In genomic region chr7:140975465-140975864, GRCm38 (mm10) we compare ENCODE assay signal across 36 mouse cellular contexts. TPM values are rescaled to one million over a fixed set of nuclear protein-coding genes. Genes with fewer than 3 reads are reported as not detected.
DNase-seq lines count a peak whose midpoint lies in the region; ATAC-seq and TF ChIP-seq lines count a peak whose summit lies in the region.
"Had no signal": no experiment of that assay in that cellular context is flagged by ENCODE, and none has a peak within 500 bp of the region (broad histone marks: within the 10 kb centered on the region; RNA-seq: fewer than 3 reads in every experiment).

No protein-coding gene starts in this region.

- H3K4me3 ChIP-seq in intestine, embryonic 14.5 days (ENCODE audit: low read depth, low read length) = no peak overlapping the region
- no peak overlapping the region for H3K4me3 ChIP-seq in intestine, embryonic 16.5 days (ENCODE audit: low read length)
- peak overlapping the region; percentile 8; the same call in 1 of the 2 replicates for H3K4me3 ChIP-seq in E14TG2a.4 (replicated peaks; ENCODE audit: low read length)
- H3K4me3 ChIP-seq in embryonic facial prominence, embryonic 15.5 days (replicated peaks) = no peak overlapping the region
- H3K4me3 ChIP-seq: embryonic facial prominence, embryonic 12.5 days; erythroblast, embryonic 14.5 days; heart, embryonic 15.5 days; hindbrain, embryonic 13.5 days; layer of hippocampus, adult 2 months; liver, embryonic 12.5 days; neural tube, embryonic 12.5 days had no signal

- H3K4me2 ChIP-seq in intestine, embryonic 14.5 days (ENCODE audit: low read length) = no peak overlapping the region
- H3K4me2 ChIP-seq in intestine, embryonic 16.5 days (ENCODE audit: low read depth, low read length) = no peak overlapping the region
- H3K4me2 ChIP-seq in embryonic facial prominence, embryonic 15.5 days (replicated peaks) = no peak overlapping the region
- H3K4me2 ChIP-seq: embryonic facial prominence, embryonic 12.5 days; heart, embryonic 15.5 days; hindbrain, embryonic 13.5 days; liver, embryonic 12.5 days; neural tube, embryonic 12.5 days had no signal

- no peak for DNase-seq in intestine, embryonic 14.5 days (ENCODE audit: low spot score)
- peak; percentile 39 for DNase-seq in 3T3-L1 (ENCODE audit: low read depth, low spot score)
- no peak for DNase-seq in adrenal gland, postnatal 25 days
- DNase-seq: adrenal gland, adult 2 months; B cell, adult 2 months; cerebellum, adult 2 months; cerebellum, postnatal 14 days; gastrocnemius, postnatal 10 days; heart, postnatal 4 days; kidney, adult 2 months; kidney, postnatal 36 days; liver, postnatal 0 days; lung, postnatal 10 days; thymus, adult 2 months; thymus, postnatal 36 days had no signal

- no peaks in the 10 kb centered on the region for H3K9me3 ChIP-seq in intestine, embryonic 14.5 days (ENCODE audit: control insufficient read depth, low read length)
- H3K9me3 ChIP-seq in intestine, embryonic 16.5 days (ENCODE audit: control insufficient read depth, low read length) = no peaks in the 10 kb centered on the region
- no peaks in the 10 kb centered on the region for H3K9me3 ChIP-seq in E14TG2a.4 (ENCODE audit: low read length)
- no peaks in the 10 kb centered on the region for H3K9me3 ChIP-seq in embryonic facial prominence, embryonic 15.5 days (replicated peaks)
- H3K9me3 ChIP-seq: embryonic facial prominence, embryonic 12.5 days; heart, embryonic 15.5 days; hindbrain, embryonic 13.5 days; liver, embryonic 12.5 days; neural tube, embryonic 12.5 days had no signal

- no peaks in the 10 kb centered on the region for H3K36me3 ChIP-seq in intestine, embryonic 14.5 days (ENCODE audit: control insufficient read depth, insufficient read depth, low read length)
- no peaks in the 10 kb centered on the region for H3K36me3 ChIP-seq in intestine, embryonic 16.5 days (ENCODE audit: control insufficient read depth, insufficient read depth, low read length)
- H3K36me3 ChIP-seq in E14TG2a.4 (ENCODE audit: insufficient read depth, low read length) = peaks cover 21% of the 10 kb centered on the region
- no peaks in the 10 kb centered on the region for H3K36me3 ChIP-seq in embryonic facial prominence, embryonic 15.5 days
- H3K36me3 ChIP-seq: embryonic facial prominence, embryonic 12.5 days; heart, embryonic 15.5 days; hindbrain, embryonic 13.5 days; liver, embryonic 12.5 days; neural tube, embryonic 12.5 days had no signal

- no peak for TF ChIP-seq CTCF in E14TG2a.4 (conservative IDR thresholded peaks at IDR 0.05; ENCODE audit: low read length)

- H3K4me1 ChIP-seq in intestine, embryonic 14.5 days (replicated peaks; ENCODE audit: control insufficient read depth, insufficient read depth, low read length) = peaks cover 34% of the 10 kb centered on the region
- peaks cover 26% of the 10 kb centered on the region for H3K4me1 ChIP-seq in intestine, embryonic 16.5 days (ENCODE audit: control insufficient read depth, insufficient read depth, low read length)
- H3K4me1 ChIP-seq in E14TG2a.4 (replicated peaks; ENCODE audit: low read depth, low read length) = peaks cover 81% of the 10 kb centered on the region
- H3K4me1 ChIP-seq in embryonic facial prominence, embryonic 15.5 days = peaks cover 37% of the 10 kb centered on the region

- H3K9ac ChIP-seq in intestine, embryonic 14.5 days (ENCODE audit: low read length) = no peak overlapping the region
- no peak overlapping the region for H3K9ac ChIP-seq in intestine, embryonic 16.5 days (ENCODE audit: low read depth, low read length)
- H3K9ac ChIP-seq in embryonic facial prominence, embryonic 15.5 days = no peak overlapping the region
- H3K9ac ChIP-seq: embryonic facial prominence, embryonic 12.5 days; heart, embryonic 15.5 days; hindbrain, embryonic 13.5 days; liver, embryonic 12.5 days; liver, postnatal 0 days; neural tube, embryonic 12.5 days had no signal

- peak overlapping the region; percentile 82; the same call in 1 of the 2 replicates for H3K27ac ChIP-seq in intestine, embryonic 14.5 days (ENCODE audit: low read depth)
- H3K27ac ChIP-seq in intestine, embryonic 16.5 days (ENCODE audit: low read length) = no peak overlapping the region
- 0 out of 2 replicates have a peak overlapping the region, but pooled peaks have one; percentile 14 for H3K27ac ChIP-seq in embryonic facial prominence, embryonic 15.5 days (replicated peaks)
- H3K27ac ChIP-seq: embryonic facial prominence, embryonic 12.5 days; heart, embryonic 15.5 days; hindbrain, embryonic 13.5 days; layer of hippocampus, adult 2 months; liver, embryonic 12.5 days; macrophage; neural tube, embryonic 12.5 days had no signal

- WGBS in intestine, embryonic 14.5 days = 23% methylated on average over 3 of the region's 3 CpGs
- 18% methylated on average over 3 of the region's 3 CpGs for WGBS in intestine, embryonic 16.5 days
- 42% methylated on average over 3 of the region's 3 CpGs for WGBS in embryonic facial prominence, embryonic 15.5 days

- no peak for ATAC-seq in intestine, embryonic 14.5 days (replicated peaks; ENCODE audit: low FRiP score, low TSS enrichment, low read depth)
- ATAC-seq in intestine, embryonic 16.5 days = no peak
- ATAC-seq in embryonic facial prominence, embryonic 15.5 days (ENCODE audit: insufficient number of reproducible peaks, low FRiP score, low TSS enrichment, low read depth) = no peak
- no peak for ATAC-seq in megakaryocyte progenitor cell, adult 5-6 weeks (replicated peaks; ENCODE audit: poor library complexity)
- ATAC-seq: liver, embryonic 12.5 days; liver, postnatal 0 days; midbrain, embryonic 16.5 days had no signal

- H3K27me3 ChIP-seq in intestine, embryonic 14.5 days (replicated peaks; ENCODE audit: control insufficient read depth, insufficient read depth, low read length) = no peaks in the 10 kb centered on the region
- no peaks in the 10 kb centered on the region for H3K27me3 ChIP-seq in intestine, embryonic 16.5 days (replicated peaks; ENCODE audit: control insufficient read depth, insufficient read depth, low read length)
- no peaks in the 10 kb centered on the region for H3K27me3 ChIP-seq in E14TG2a.4 (ENCODE audit: insufficient read depth, low read length)
- no peaks in the 10 kb centered on the region for H3K27me3 ChIP-seq in embryonic facial prominence, embryonic 15.5 days
- H3K27me3 ChIP-seq: CH12.LX; embryonic facial prominence, embryonic 12.5 days; neural tube, embryonic 12.5 days had no signal

RNA-seq across cellular contexts. Expression of gene Ifitm1, which starts 8.4 kb away (rescaled TPM):
- polyA plus RNA-seq in intestine, embryonic 14.5 days (2014; fragmentation: Nextera tagmentation; extraction: Ambion mirVana) = 198 and 221 TPM in 2 replicates
- polyA plus RNA-seq in intestine, embryonic 16.5 days (2015; fragmentation: Nextera tagmentation; extraction: Ambion mirVana) = 117 and 123 TPM in 2 replicates
- polyA plus RNA-seq in embryonic facial prominence, embryonic 15.5 days (2015; fragmentation: Nextera tagmentation; extraction: Ambion mirVana) = 126 and 137 TPM in 2 replicates
- 57.8 and 89.8 TPM in 2 replicates for total RNA-seq in megakaryocyte progenitor cell, adult 5-6 weeks (2015)
- total RNA-seq in megakaryocyte progenitor cell, adult 5-6 weeks (2017) = 33.7 and 37.5 TPM in 2 replicates
- total RNA-seq in adrenal gland, postnatal 25 days (2021) = 3.6 and 3.9 TPM in 2 replicates

RNA-seq across cellular contexts. Expression of gene Ifitm2, which starts 19.7 kb away (rescaled TPM):
- polyA plus RNA-seq in intestine, embryonic 14.5 days (2014; fragmentation: Nextera tagmentation; extraction: Ambion mirVana) = 1,598 and 1,676 TPM in 2 replicates
- 1,203 and 1,252 TPM in 2 replicates for polyA plus RNA-seq in intestine, embryonic 16.5 days (2015; fragmentation: Nextera tagmentation; extraction: Ambion mirVana)
- polyA plus RNA-seq in embryonic facial prominence, embryonic 15.5 days (2015; fragmentation: Nextera tagmentation; extraction: Ambion mirVana) = 1,542 and 1,589 TPM in 2 replicates
- total RNA-seq in megakaryocyte progenitor cell, adult 5-6 weeks (2015) = 577 and 637 TPM in 2 replicates
- total RNA-seq in megakaryocyte progenitor cell, adult 5-6 weeks (2017) = 287 and 322 TPM in 2 replicates
- 418 and 471 TPM in 2 replicates for total RNA-seq in adrenal gland, postnatal 25 days (2021)

RNA-seq across cellular contexts. Expression of gene Gm45717, which starts 19.7 kb away (rescaled TPM):
- 0.81 TPM in 1 of 2 replicates, not detected in the other for polyA plus RNA-seq in intestine, embryonic 14.5 days (2014; fragmentation: Nextera tagmentation; extraction: Ambion mirVana)
- 1.0 TPM in 1 of 2 replicates, not detected in the other for polyA plus RNA-seq in intestine, embryonic 16.5 days (2015; fragmentation: Nextera tagmentation; extraction: Ambion mirVana)
- polyA plus RNA-seq in embryonic facial prominence, embryonic 15.5 days (2015; fragmentation: Nextera tagmentation; extraction: Ambion mirVana) = 0.96 TPM in 1 of 2 replicates, not detected in the other
- total RNA-seq in megakaryocyte progenitor cell, adult 5-6 weeks (2015) = not detected in 2 replicates
- 1.1 TPM in 1 of 2 replicates, not detected in the other for total RNA-seq in megakaryocyte progenitor cell, adult 5-6 weeks (2017)
- total RNA-seq in adrenal gland, postnatal 25 days (2021) = not detected in 2 replicates
- total RNA-seq: adrenal gland, adult 2 months; adrenal gland, postnatal 4 days; CH12.LX; gastrocnemius, postnatal 10 days; heart, adult 8-10 months; heart, postnatal 4 days; layer of hippocampus, adult 2 months; layer of hippocampus, postnatal 25 days; left cerebral cortex, adult 8-10 months; left cerebral cortex, postnatal 36 days had no signal
- polyA plus RNA-seq: adrenal gland, adult 2 months; cerebellum, adult 2 months; embryonic facial prominence, embryonic 12.5 days; erythroblast, embryonic 14.5 days; forebrain, embryonic 11.5 days; heart, embryonic 15.5 days; hindbrain, embryonic 13.5 days; kidney, adult 2 months; limb, embryonic 14.5 days; liver, embryonic 12.5 days; liver, postnatal 0 days; macrophage; midbrain, embryonic 16.5 days; neural tube, embryonic 12.5 days; thymus, adult 2 months had no signal

RNA-seq across cellular contexts. Expression of gene Ifitm5, which starts 25.4 kb away (rescaled TPM):
- 0.94 and 2.3 TPM in 2 replicates for polyA plus RNA-seq in intestine, embryonic 14.5 days (2014; fragmentation: Nextera tagmentation; extraction: Ambion mirVana)
- 2.0 and 2.4 TPM in 2 replicates for polyA plus RNA-seq in intestine, embryonic 16.5 days (2015; fragmentation: Nextera tagmentation; extraction: Ambion mirVana)
- polyA plus RNA-seq in embryonic facial prominence, embryonic 15.5 days (2015; fragmentation: Nextera tagmentation; extraction: Ambion mirVana) = 110 and 112 TPM in 2 replicates
- 0.83 and 1.1 TPM in 2 replicates for total RNA-seq in megakaryocyte progenitor cell, adult 5-6 weeks (2015)
- not detected in 2 replicates for total RNA-seq in megakaryocyte progenitor cell, adult 5-6 weeks (2017)
- 1.8 and 2.0 TPM in 2 replicates for total RNA-seq in adrenal gland, postnatal 25 days (2021)
- total RNA-seq: layer of hippocampus, adult 2 months; layer of hippocampus, postnatal 25 days; left cerebral cortex, postnatal 36 days had no signal
- polyA plus RNA-seq: cerebellum, adult 2 months; erythroblast, embryonic 14.5 days; forebrain, embryonic 11.5 days had no signal

RNA-seq across cellular contexts. Expression of gene Pgghg, which starts 34.3 kb away (rescaled TPM):
- 26.9 and 29.2 TPM in 2 replicates for polyA plus RNA-seq in intestine, embryonic 14.5 days (2014; fragmentation: Nextera tagmentation; extraction: Ambion mirVana)
- 23.4 and 23.6 TPM in 2 replicates for polyA plus RNA-seq in intestine, embryonic 16.5 days (2015; fragmentation: Nextera tagmentation; extraction: Ambion mirVana)
- 26.3 and 29.0 TPM in 2 replicates for polyA plus RNA-seq in embryonic facial prominence, embryonic 15.5 days (2015; fragmentation: Nextera tagmentation; extraction: Ambion mirVana)
- total RNA-seq in megakaryocyte progenitor cell, adult 5-6 weeks (2015) = 5.1 and 7.3 TPM in 2 replicates
- 8.2 and 9.0 TPM in 2 replicates for total RNA-seq in megakaryocyte progenitor cell, adult 5-6 weeks (2017)
- 32.3 and 43.2 TPM in 2 replicates for total RNA-seq in adrenal gland, postnatal 25 days (2021)
